Mouse (Mus musculus) MEL (cell line): ENCODE results near the gene Gm10428.

Experiments
- CHD1 ChIP-seq: IDR thresholded peaks from 2 replicates; pipeline ENCODE4 v1.6.1; 2012; ENCODE audit warnings: low read depth, mild to moderate bottlenecking, inconsistent platforms, low read length, improper control_type of control experiment
- CTCF ChIP-seq, 3 experiments: IDR thresholded peaks in 2 of 3; conservative IDR thresholded peaks in 1 of 3; 2 replicates each; pipeline ENCODE4 v1.5.1; 2011 to 2012; ENCODE audit warnings: low read length in 3 of 3, low read depth in 2 of 3, mild to moderate bottlenecking in 2 of 3, improper control_type of control experiment in 1 of 3, inconsistent platforms in 1 of 3, mixed read lengths in 1 of 3, moderate library complexity in 1 of 3; ENCODE audit not compliant: control insufficient read depth in 1 of 3, insufficient read depth in 1 of 3, poor library complexity in 1 of 3, severe bottlenecking in 1 of 3
- EP300 ChIP-seq, 2 experiments: IDR thresholded peaks; 2 replicates each; pipeline ENCODE4 v1.6.1; 2011; ENCODE audit warnings: improper control_type of control experiment in 2 of 2, low read length in 2 of 2, low read depth in 1 of 2, mild to moderate bottlenecking in 1 of 2
- GABPA ChIP-seq: IDR thresholded peaks from 2 replicates; pipeline ENCODE4 v1.6.1; 2012; ENCODE audit warnings: low read depth, mild to moderate bottlenecking, inconsistent platforms, low read length, improper control_type of control experiment, moderate library complexity
- JUND ChIP-seq: IDR thresholded peaks from 2 replicates; pipeline ENCODE4 v1.6.1; 2011; ENCODE audit warnings: low read depth, mild to moderate bottlenecking, improper control_type of control experiment, low read length
- MAX ChIP-seq: IDR thresholded peaks from 2 replicates; pipeline ENCODE4 v1.6.1; 2011; ENCODE audit warnings: low read length, improper control_type of control experiment
- MYB ChIP-seq: IDR thresholded peaks from 2 replicates; pipeline ENCODE4 v1.6.1; 2011; ENCODE audit warnings: mild to moderate bottlenecking, low read depth, low read length, improper control_type of control experiment
- NELFE ChIP-seq: IDR thresholded peaks from 2 replicates; pipeline ENCODE4 v1.6.1; 2011; ENCODE audit warnings: low read depth, low read length, improper control_type of control experiment
- POLR2A ChIP-seq, 2 experiments: IDR thresholded peaks; 2 replicates each; pipeline ENCODE4 v1.6.1; 2011 to 2012; ENCODE audit warnings: low read length in 2 of 2, mild to moderate bottlenecking in 2 of 2, control low read depth in 1 of 2, improper control_type of control experiment in 1 of 2, low read depth in 1 of 2, moderate library complexity in 1 of 2; ENCODE audit not compliant: control insufficient read depth in 1 of 2, insufficient read depth in 1 of 2, poor library complexity in 1 of 2
- POLR2AphosphoS2 ChIP-seq: IDR thresholded peaks from 2 replicates; pipeline ENCODE4 v1.6.1; 2011; ENCODE audit warnings: low read length, improper control_type of control experiment
- RCOR1 ChIP-seq: IDR thresholded peaks from 2 replicates; pipeline ENCODE4 v1.6.1; 2012; ENCODE audit warnings: low read depth, mild to moderate bottlenecking, inconsistent platforms, low read length, improper control_type of control experiment
- TBP ChIP-seq: IDR thresholded peaks from 2 replicates; pipeline ENCODE4 v1.8.0; 2011; ENCODE audit warnings: low read depth, low read length, improper control_type of control experiment
- USF2 ChIP-seq, 2 experiments: IDR thresholded peaks; 2 replicates each; pipeline ENCODE4 v1.6.1; 2011 to 2012; ENCODE audit warnings: improper control_type of control experiment in 2 of 2, low read length in 2 of 2, borderline replicate concordance in 1 of 2, inconsistent platforms in 1 of 2, low read depth in 1 of 2, mild to moderate bottlenecking in 1 of 2; ENCODE audit not compliant: insufficient read depth in 1 of 2

- TF ChIP-seq CHD1 = no peak
- no peak for TF ChIP-seq CTCF (IDR thresholded peaks at IDR 0.05 in 2 of 3, conservative IDR thresholded peaks at IDR 0.05 in 1 of 3; ENCODE audit: control insufficient read depth in 1 of 3, insufficient read depth in 1 of 3, low read depth in 2 of 3, low read length in 3 of 3, poor library complexity in 1 of 3, severe bottlenecking in 1 of 3)
- TF ChIP-seq MAX = no peak
- no peak for TF ChIP-seq MYB
- TF ChIP-seq EP300 (IDR thresholded peaks at IDR 0.05; ENCODE audit: low read depth in 1 of 2, low read length in 2 of 2) = no peak
- no peak for TF ChIP-seq USF2 (IDR thresholded peaks at IDR 0.05; ENCODE audit: borderline replicate concordance in 1 of 2, insufficient read depth in 1 of 2, low read depth in 1 of 2, low read length in 2 of 2)
- TF ChIP-seq JUND = no peak
- no peak for TF ChIP-seq POLR2AphosphoS2
- no peak for TF ChIP-seq NELFE
- no peak for TF ChIP-seq POLR2A (IDR thresholded peaks at IDR 0.05; ENCODE audit: control insufficient read depth in 1 of 2, insufficient read depth in 1 of 2, low read depth in 1 of 2, low read length in 2 of 2, poor library complexity in 1 of 2)
- TF ChIP-seq TBP = no peak
- TF ChIP-seq RCOR1 = no peak
- no peak for TF ChIP-seq GABPA
Observed at GRCm38 (mm10) chr11:62788935-62789616, 36.2 kb downstream of the Gm10428 start, which contains the start of gene Zfp286.
